In the genomic region with DNA sequence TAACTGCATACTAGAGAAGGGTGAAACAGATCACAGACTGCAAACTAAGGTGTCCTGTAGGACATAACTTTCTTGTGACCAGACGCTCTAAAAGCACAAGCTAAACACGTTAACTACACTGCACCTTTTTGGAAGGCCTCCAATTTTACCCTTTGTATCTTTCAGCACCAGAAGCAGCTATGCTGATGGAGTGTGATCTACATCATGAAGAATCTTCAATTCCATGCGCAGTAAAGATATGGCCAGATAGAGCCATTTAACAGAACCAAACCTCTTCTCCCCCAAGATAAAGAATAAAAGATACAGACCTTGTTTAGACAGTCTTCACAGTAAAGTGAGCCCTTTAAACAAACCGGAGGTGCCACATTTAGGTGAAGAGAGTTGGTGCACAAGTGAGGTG, we compare ENCODE assay signal across 23 mouse cellular contexts. TPM values are rescaled to one million over a fixed set of nuclear protein-coding genes. Genes with fewer than 3 reads are reported as not detected.
DNase-seq lines count a peak whose midpoint lies in the region; ATAC-seq and TF ChIP-seq lines count a peak whose summit lies in the region.
"Had no signal": no experiment of that assay in that cellular context is flagged by ENCODE, and none has a peak within 500 bp of the region (broad histone marks: within the 10 kb centered on the region; RNA-seq: fewer than 3 reads in every experiment).

No protein-coding gene starts in this region.

- H3K36me3 ChIP-seq in liver, postnatal 0 days (replicated peaks; ENCODE audit: insufficient read depth, low read length) = peaks cover 47% of the 10 kb centered on the region
- peaks cover 73% of the 10 kb centered on the region for H3K36me3 ChIP-seq in liver, embryonic 12.5 days
- H3K36me3 ChIP-seq in heart, embryonic 10.5 days = peaks cover 55% of the 10 kb centered on the region

- ATAC-seq in liver, postnatal 0 days = no peak
- ATAC-seq in liver, embryonic 12.5 days = no peak
- peak; percentile 58; the same call in 1 of the 2 replicates for ATAC-seq in megakaryocyte progenitor cell, adult 5-6 weeks (replicated peaks; ENCODE audit: poor library complexity)
- ATAC-seq: activated CD4-positive, CD25-positive, alpha-beta regulatory T cell, adult 4 months; forebrain, embryonic 14.5 days; forebrain, embryonic 16.5 days; Patski had no signal

- no peak overlapping the region for H3K27ac ChIP-seq in liver, postnatal 0 days (ENCODE audit: low read depth)
- no peak overlapping the region for H3K27ac ChIP-seq in liver, embryonic 12.5 days
- H3K27ac ChIP-seq in heart, embryonic 10.5 days = no peak overlapping the region
- H3K27ac ChIP-seq: embryonic facial prominence, embryonic 13.5 days; embryonic facial prominence, embryonic 15.5 days; forebrain, embryonic 10.5 days; forebrain, embryonic 12.5 days had no signal

- TF ChIP-seq CTCF in liver, postnatal 0 days (IDR thresholded peaks at IDR 0.05; ENCODE audit: low read depth) = no peak

- TF ChIP-seq EP300 in liver, postnatal 0 days (IDR thresholded peaks at IDR 0.05; ENCODE audit: low read depth) = 0 out of 2 replicates have a peak, but pooled peaks have one; percentile 24

- H3K4me2 ChIP-seq in liver, postnatal 0 days (ENCODE audit: low read depth, low read length) = no peak overlapping the region
- no peak overlapping the region for H3K4me2 ChIP-seq in liver, embryonic 12.5 days
- H3K4me2 ChIP-seq: embryonic facial prominence, embryonic 13.5 days; embryonic facial prominence, embryonic 15.5 days; forebrain, embryonic 12.5 days had no signal

- peaks cover 4% of the 10 kb centered on the region; the same call in 1 of the 2 replicates for H3K4me1 ChIP-seq in liver, postnatal 0 days (ENCODE audit: insufficient read depth)
- H3K4me1 ChIP-seq in liver, embryonic 12.5 days = 0 out of 2 replicates have a peak, but pooled peaks cover 3% of the 10 kb centered on the region
- no peaks in the 10 kb centered on the region for H3K4me1 ChIP-seq in heart, embryonic 10.5 days
- H3K4me1 ChIP-seq: embryonic facial prominence, embryonic 13.5 days; embryonic facial prominence, embryonic 15.5 days; forebrain, embryonic 10.5 days; forebrain, embryonic 12.5 days had no signal

- DNase-seq in liver, postnatal 0 days = no peak
- no peak for DNase-seq in heart, embryonic 10.5 days (ENCODE audit: low spot score)
- no peak for DNase-seq in cerebellum, adult 9-11 months
- DNase-seq: adrenal gland, adult 8-10 months; adrenal gland, postnatal 14 days; adrenal gland, postnatal 36 days; cerebellum, adult 11-12 months; cerebellum, adult 2 months; cerebellum, adult 9-10 months; cerebellum, postnatal 14 days; cerebellum, postnatal 36 days; embryo, embryonic 11 days had no signal

- H3K27me3 ChIP-seq in liver, postnatal 0 days (ENCODE audit: insufficient read depth, low read length) = no peaks in the 10 kb centered on the region
- H3K27me3 ChIP-seq in liver, embryonic 12.5 days (replicated peaks) = no peaks in the 10 kb centered on the region
- no peaks in the 10 kb centered on the region for H3K27me3 ChIP-seq in heart, embryonic 10.5 days (ENCODE audit: insufficient read depth, poor library complexity, severe bottlenecking)
- H3K27me3 ChIP-seq: embryonic facial prominence, embryonic 13.5 days; embryonic facial prominence, embryonic 15.5 days; forebrain, embryonic 12.5 days; Patski had no signal

- no peaks in the 10 kb centered on the region for H3K9me3 ChIP-seq in liver, postnatal 0 days (ENCODE audit: low read length)
- H3K9me3 ChIP-seq in liver, embryonic 12.5 days (replicated peaks) = no peaks in the 10 kb centered on the region
- no peaks in the 10 kb centered on the region for H3K9me3 ChIP-seq in heart, embryonic 10.5 days
- H3K9me3 ChIP-seq: embryonic facial prominence, embryonic 13.5 days; embryonic facial prominence, embryonic 15.5 days; forebrain, embryonic 10.5 days; forebrain, embryonic 12.5 days had no signal

- WGBS in liver, postnatal 0 days (ENCODE audit: insufficient replicate concordance) = 69% methylated on average over 4 of the region's 4 CpGs
- WGBS in liver, embryonic 12.5 days (ENCODE audit: insufficient replicate concordance) = 84% methylated on average over 4 of the region's 4 CpGs
- 90% methylated on average over 4 of the region's 4 CpGs for WGBS in heart, embryonic 10.5 days

- no peak overlapping the region for H3K4me3 ChIP-seq in liver, postnatal 0 days (ENCODE audit: low read depth, low read length)
- H3K4me3 ChIP-seq in liver, embryonic 12.5 days = no peak overlapping the region
- no peak overlapping the region for H3K4me3 ChIP-seq in heart, embryonic 10.5 days
- H3K4me3 ChIP-seq: embryonic facial prominence, embryonic 13.5 days; embryonic facial prominence, embryonic 15.5 days; erythroblast, embryonic 14.5 days; forebrain, embryonic 10.5 days; forebrain, embryonic 12.5 days had no signal

- no peak overlapping the region for H3K9ac ChIP-seq in liver, postnatal 0 days (replicated peaks)
- no peak overlapping the region for H3K9ac ChIP-seq in liver, embryonic 12.5 days
- H3K9ac ChIP-seq: embryonic facial prominence, embryonic 13.5 days; embryonic facial prominence, embryonic 15.5 days; forebrain, embryonic 12.5 days had no signal

RNA-seq across cellular contexts. Expression of a gene that starts 11.4 kb away (rescaled TPM):
- polyA plus RNA-seq in liver, postnatal 0 days (2015; fragmentation: Nextera tagmentation; extraction: Ambion mirVana) = 24.9 and 28.1 TPM in 2 replicates
- 70.0 and 70.2 TPM in 2 replicates for polyA plus RNA-seq in liver, embryonic 12.5 days (2016; fragmentation: Nextera tagmentation; extraction: Ambion mirVana)
- total RNA-seq in megakaryocyte progenitor cell, adult 5-6 weeks (2015) = 38.3 and 40.9 TPM in 2 replicates
- total RNA-seq in megakaryocyte progenitor cell, adult 5-6 weeks (2017) = 63.6 and 71.7 TPM in 2 replicates
- polyA plus RNA-seq in heart, embryonic 10.5 days (2016; fragmentation: Nextera tagmentation; extraction: Ambion mirVana) = 90.2 and 111 TPM in 2 replicates

RNA-seq across cellular contexts. Expression of a gene that starts 11.4 kb away (rescaled TPM):
- polyA plus RNA-seq in liver, postnatal 0 days (2015; fragmentation: Nextera tagmentation; extraction: Ambion mirVana) = 6.1 TPM in 2 replicates
- 6.4 and 6.6 TPM in 2 replicates for polyA plus RNA-seq in liver, embryonic 12.5 days (2016; fragmentation: Nextera tagmentation; extraction: Ambion mirVana)
- 32.7 and 35.1 TPM in 2 replicates for total RNA-seq in megakaryocyte progenitor cell, adult 5-6 weeks (2015)
- 19.4 and 26.5 TPM in 2 replicates for total RNA-seq in megakaryocyte progenitor cell, adult 5-6 weeks (2017)
- polyA plus RNA-seq in heart, embryonic 10.5 days (2016; fragmentation: Nextera tagmentation; extraction: Ambion mirVana) = 10.0 and 10.6 TPM in 2 replicates
